Mouse (Mus musculus) myocyte (in vitro differentiated cells): ENCODE data around the gene Mybpc1.

Experiments
- CEBPB ChIP-seq: IDR thresholded peaks from 2 replicates; pipeline ENCODE4 v1.6.1; 2011; ENCODE audit warnings: mild to moderate bottlenecking, moderate library complexity; ENCODE audit not compliant: poor library complexity, insufficient read depth, severe bottlenecking
- MAX ChIP-seq: IDR thresholded peaks from one replicate; pipeline ENCODE4 v1.6.1; 2011; ENCODE audit warnings: low read depth, mild to moderate bottlenecking, control low read depth
- MYOD1 ChIP-seq, 3 experiments: IDR thresholded peaks; one replicate each; pipeline ENCODE4 v1.6.1; 2011; ENCODE audit warnings: control low read depth in 2 of 3, low read depth in 2 of 3, mild to moderate bottlenecking in 2 of 3, moderate library complexity in 1 of 3; ENCODE audit not compliant: insufficient read length in 2 of 3, control insufficient read depth in 1 of 3
- POLR2A ChIP-seq: IDR thresholded peaks from one replicate; pipeline ENCODE4 v1.6.1; 2011; ENCODE audit warnings: low read depth, mild to moderate bottlenecking, control low read depth, moderate library complexity; ENCODE audit not compliant: insufficient read length
- POLR2AphosphoS2 ChIP-seq: IDR thresholded peaks from one replicate; pipeline ENCODE4 v1.6.1; 2011; ENCODE audit warnings: low read depth, control low read depth; ENCODE audit not compliant: insufficient read length
- TCF12 ChIP-seq: IDR thresholded peaks from one replicate; pipeline ENCODE4 v1.6.1; 2011; ENCODE audit warnings: mild to moderate bottlenecking, control low read depth; ENCODE audit not compliant: poor library complexity, insufficient read depth, severe bottlenecking
- USF1 ChIP-seq: IDR thresholded peaks from one replicate; pipeline ENCODE4 v1.6.1; 2011; ENCODE audit warnings: low read depth, mild to moderate bottlenecking, control low read depth, moderate library complexity

DNA sequence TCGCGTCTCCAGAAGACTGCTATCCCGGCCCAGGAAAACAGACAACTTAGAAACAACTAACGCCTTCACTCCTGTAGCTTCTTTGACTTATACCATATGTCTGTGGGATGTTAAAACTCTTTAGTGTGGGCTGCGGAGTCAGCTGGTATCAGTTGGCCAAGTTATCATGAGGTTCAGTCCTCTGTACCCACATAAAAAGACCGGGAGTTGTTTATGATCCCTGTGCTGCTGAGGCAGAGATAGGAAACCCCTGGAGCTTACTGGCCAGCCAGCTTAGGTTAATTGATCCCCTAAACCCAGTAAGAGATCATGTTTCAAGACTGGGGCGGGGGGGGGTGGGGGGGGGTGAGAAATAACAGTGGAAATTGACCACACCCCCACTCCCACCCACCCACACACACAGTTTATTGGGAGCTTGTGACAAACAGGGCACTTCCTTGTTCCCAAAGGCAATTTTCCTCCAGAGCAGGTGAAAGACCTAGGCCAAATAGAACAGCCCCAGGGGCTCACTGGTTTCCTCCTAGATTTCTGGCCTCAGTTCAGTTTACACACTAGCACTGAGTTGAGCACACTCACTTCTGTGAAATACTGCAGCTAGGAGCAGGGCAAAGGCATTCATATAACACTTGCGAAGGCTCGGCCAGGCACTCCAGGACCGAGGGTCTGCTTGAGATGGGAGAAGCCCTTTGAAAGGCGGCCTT lies 107.9 kb downstream of the Mybpc1 start:
- TF ChIP-seq POLR2A (no peak), USF1 (no peak), MYOD1 (IDR thresholded peaks at IDR 0.05; ENCODE audit: control insufficient read depth in 1 of 3, insufficient read length in 2 of 3, low read depth in 2 of 3) (no peak), TCF12 (no peak), POLR2AphosphoS2 (no peak), CEBPB (no peak), MAX (no peak)
